Mouse (Mus musculus) midbrain, embryonic 10.5 days (tissue): Measurements from ENCODE around the gene Fgd4. TPM values are rescaled to one million over a fixed set of nuclear protein-coding genes. Genes with fewer than 3 reads are reported as not detected.
"Not testable (repeated sequence)": the region's sequence is repeated elsewhere in the genome, so short reads cannot be mapped to it uniquely, and the experiment has no call there.

Source experiments
- DNase-seq: peaks from one replicate; pipeline ENCODE4 v3.0.0-alpha.2; 2017; ENCODE audit warnings: low spot score
- H3K27ac ChIP-seq: fragments of 300-500 bp; sonication (generic); replicated peaks from 2 replicates; pipeline ENCODE4 v1.5.1; 2016; ENCODE audit warnings: mild to moderate bottlenecking
- H3K27me3 ChIP-seq: fragments of 300-500 bp; sonication (generic); 2 replicates; pipeline ENCODE4 v1.6.1; 2016; ENCODE audit warnings: low read depth, mild to moderate bottlenecking; ENCODE audit not compliant: poor library complexity, severe bottlenecking
- H3K36me3 ChIP-seq: fragments of 300-500 bp; sonication (generic); 2 replicates; pipeline ENCODE4 v1.6.1; 2016; ENCODE audit warnings: mild to moderate bottlenecking, moderate library complexity
- H3K4me1 ChIP-seq: fragments of 300-500 bp; sonication (generic); 2 replicates; pipeline ENCODE4 v1.6.1; 2016
- H3K4me3 ChIP-seq: fragments of 300-500 bp; sonication (generic); 2 replicates; pipeline ENCODE4 v1.5.1; 2016; ENCODE audit warnings: mild to moderate bottlenecking, moderate library complexity
- H3K9me3 ChIP-seq: fragments of 300-500 bp; sonication (generic); replicated peaks from 2 replicates; pipeline ENCODE4 v1.6.1; 2016; ENCODE audit warnings: mild to moderate bottlenecking
- WGBS: fragments of 180-500 bp; shearing (Covaris S2); methylation state at CpG from one replicate; pipeline ENCODE4 v1.1.7; 2016; 5-methylcytosine and 5-hydroxymethylcytosine counted together
- polyA plus RNA-seq: library from polyadenylated mRNA; unstranded; fragments of >200 nt; fragmentation: Nextera tagmentation; extraction: Ambion mirVana; gene quantifications from 2 replicates; pipeline ENCODE4 v1.2.1, GENCODE M21; 2016

The Fgd4 gene
- polyA plus RNA-seq, 1 experiment from 2014 or later: 16.7 TPM

GRCm38 (mm10) chr16:16450021-16450420, 150.3 kb downstream of the Fgd4 start:
- DNase-seq: no peak
- Histone ChIP-seq H3K4me1 (no peaks in the 10 kb centered on the region), H3K4me3 (no peak overlapping the region), H3K27me3 (no peaks in the 10 kb centered on the region), H3K9me3 (no peaks in the 10 kb centered on the region), H3K36me3 (peaks cover 36% of the 10 kb centered on the region), H3K27ac (no peak overlapping the region)
- WGBS: 91% methylated on average over 1 of the region's 1 CpGs

DNA sequence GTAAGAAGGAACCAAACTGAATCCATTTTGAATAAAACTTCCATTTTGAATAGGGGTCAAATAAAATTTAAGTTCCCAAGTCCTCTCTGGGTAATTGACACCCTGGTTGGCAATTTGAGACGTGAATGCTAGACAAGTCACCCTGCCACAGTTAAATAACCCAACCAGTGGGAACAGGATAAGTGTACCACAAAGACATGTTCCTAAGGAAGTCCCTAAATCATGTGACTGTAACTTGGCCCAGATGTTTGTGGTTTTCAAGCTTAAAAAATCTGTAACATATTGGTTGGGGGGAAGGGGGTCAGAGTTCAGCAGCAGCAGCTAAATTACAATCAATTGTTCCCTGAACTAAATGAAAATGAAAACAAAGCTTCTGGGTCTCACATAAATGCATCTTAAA, 161.9 kb downstream of the Fgd4 start:
- no peak overlapping the region for H3K27ac ChIP-seq
- WGBS: 65% methylated on average over 1 of the region's 1 CpGs
- no peak overlapping the region for H3K4me3 ChIP-seq
- no peaks in the 10 kb centered on the region for H3K4me1 ChIP-seq
- no peak for DNase-seq
- H3K9me3 ChIP-seq: no peaks in the 10 kb centered on the region
- peaks cover 33% of the 10 kb centered on the region for H3K36me3 ChIP-seq
- H3K27me3 ChIP-seq: no peaks in the 10 kb centered on the region

DNA sequence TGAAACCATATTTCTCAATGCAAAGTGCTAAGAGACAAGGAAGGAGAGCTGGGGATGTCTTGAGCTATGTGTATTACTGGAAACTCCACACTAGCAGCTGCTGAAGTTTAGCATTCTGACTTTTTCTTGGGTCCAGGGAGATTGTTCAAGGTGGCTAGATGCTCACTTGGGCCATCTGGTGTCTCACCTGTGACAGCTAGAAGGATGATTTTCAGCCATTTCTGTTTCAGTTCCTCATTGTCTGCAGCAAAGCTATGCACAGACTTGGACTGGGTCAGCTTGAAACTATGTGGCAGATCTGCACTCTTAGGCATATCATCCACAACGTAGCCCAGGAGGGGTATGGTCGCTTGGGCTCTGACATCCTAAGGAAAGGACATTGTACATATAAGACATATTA, 177.9 kb downstream of the Fgd4 start:
- WGBS: 90% methylated on average over 2 of the region's 2 CpGs
- no peak for DNase-seq
- peaks cover 39% of the 10 kb centered on the region for H3K36me3 ChIP-seq
- H3K4me3 ChIP-seq: no peak overlapping the region
- no peaks in the 10 kb centered on the region for H3K27me3 ChIP-seq
- no peaks in the 10 kb centered on the region for H3K4me1 ChIP-seq
- H3K27ac ChIP-seq: no peak overlapping the region
- H3K9me3 ChIP-seq: no peaks in the 10 kb centered on the region

DNA sequence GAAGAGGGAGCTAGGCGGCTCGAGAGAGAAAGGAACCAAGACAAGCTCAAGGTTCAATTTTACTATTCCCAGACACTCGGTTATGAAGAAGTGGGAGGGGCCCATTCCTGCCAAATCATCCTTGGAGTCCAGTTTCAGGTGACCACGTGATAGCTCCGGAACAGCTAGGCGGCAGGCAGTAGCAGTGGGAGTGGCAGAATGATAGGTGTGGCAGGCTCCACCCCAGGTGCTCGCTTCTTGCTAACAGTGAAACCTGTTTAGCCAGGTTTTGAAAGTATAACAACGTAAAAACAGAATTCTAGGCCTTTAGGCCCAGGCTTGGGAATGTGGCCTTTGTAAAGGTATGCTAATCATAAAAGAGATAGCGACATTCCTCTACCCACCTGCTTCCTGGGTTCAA, 233.1 kb downstream of the Fgd4 start:
- not testable (repeated sequence) for H3K27ac ChIP-seq, H3K27me3 ChIP-seq, H3K4me3 ChIP-seq, DNase-seq, H3K36me3 ChIP-seq, H3K4me1 ChIP-seq, H3K9me3 ChIP-seq
- 69% methylated on average over 9 of the region's 9 CpGs for WGBS

Other genes starting within 250 kb of the Fgd4 start
- 57.1 and 61.9 TPM in 2 replicates for gene Dnm1l, start 241.6 kb downstream of the Fgd4 start, polyA plus RNA-seq
- not detected in 2 replicates for gene Olfr19, start 75.9 kb upstream of the Fgd4 start, polyA plus RNA-seq
- gene Spag6l, start 228.9 kb upstream of the Fgd4 start, polyA plus RNA-seq: 1.4 and 1.8 TPM in 2 replicates